In the genomic region with DNA sequence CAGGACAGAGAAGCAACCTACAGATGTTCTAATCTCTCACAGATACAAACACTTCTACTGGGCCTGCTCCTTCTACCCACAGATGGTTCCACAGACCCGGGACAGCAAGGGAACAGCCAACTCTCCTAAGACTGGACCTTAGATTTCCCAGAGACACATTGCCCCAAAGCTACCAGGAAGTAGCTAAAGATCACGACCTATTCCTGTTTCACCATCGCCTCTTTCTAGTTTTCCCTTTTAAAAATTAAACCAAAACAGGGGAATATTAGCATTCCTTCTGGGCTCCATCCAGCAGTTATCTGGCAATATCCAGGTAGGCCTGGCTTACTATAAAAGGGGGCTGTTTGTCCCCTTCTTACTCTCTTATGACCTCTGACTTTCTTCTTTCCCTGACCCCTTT, we compare ENCODE assay signal across 30 mouse cellular contexts. TPM values are rescaled to one million over a fixed set of nuclear protein-coding genes. Genes with fewer than 3 reads are reported as not detected.
"Had no signal": no experiment of that assay in that cellular context is flagged by ENCODE, and none has a peak within 500 bp of the region (broad histone marks: within the 10 kb centered on the region; RNA-seq: fewer than 3 reads in every experiment).

No protein-coding gene starts in this region.

- ATAC-seq: forebrain, embryonic 16.5 days; hindbrain, embryonic 16.5 days; inflammation-experienced regulatory T-cells, adult 6 months; intestine, embryonic 15.5 days; intestine, postnatal 0 days; liver, embryonic 12.5 days had no signal

- H3K27me3 ChIP-seq: heart, embryonic 12.5 days; hindbrain, embryonic 12.5 days; intestine, embryonic 15.5 days; kidney, embryonic 15.5 days; limb, embryonic 12.5 days had no signal

- H3K27ac ChIP-seq: gastrocnemius, adult 2 months; heart, embryonic 10.5 days; hindbrain, embryonic 10.5 days; hindbrain, embryonic 12.5 days; hindbrain, embryonic 14.5 days; intestine, embryonic 15.5 days; kidney, embryonic 15.5 days; layer of hippocampus, adult 2 months; left cerebral cortex, adult 2 months; limb, embryonic 10.5 days; limb, embryonic 12.5 days; liver, embryonic 12.5 days; liver, embryonic 14.5 days had no signal

- H3K4me1 ChIP-seq: heart, embryonic 10.5 days; heart, embryonic 12.5 days; intestine, embryonic 15.5 days; kidney, embryonic 15.5 days; liver, embryonic 12.5 days had no signal

- H3K9ac ChIP-seq: heart, embryonic 12.5 days; hindbrain, embryonic 12.5 days; hindbrain, embryonic 14.5 days; intestine, embryonic 15.5 days; kidney, embryonic 15.5 days; limb, embryonic 12.5 days; liver, embryonic 12.5 days; liver, embryonic 14.5 days had no signal

- H3K4me2 ChIP-seq: heart, embryonic 12.5 days; hindbrain, embryonic 12.5 days; hindbrain, embryonic 14.5 days; intestine, embryonic 15.5 days; kidney, embryonic 15.5 days; limb, embryonic 12.5 days; liver, embryonic 12.5 days had no signal

- DNase-seq: gastrocnemius, adult 2 months; gastrocnemius, postnatal 10 days; gastrocnemius, postnatal 25 days; heart, adult 18-20 months; heart, postnatal 10 days; heart, postnatal 4 days; liver had no signal

- H3K9me3 ChIP-seq: heart, embryonic 10.5 days; heart, embryonic 12.5 days; hindbrain, embryonic 10.5 days; hindbrain, embryonic 12.5 days; intestine, embryonic 15.5 days; kidney, embryonic 15.5 days; limb, embryonic 10.5 days; limb, embryonic 12.5 days; liver, embryonic 12.5 days had no signal

- H3K4me3 ChIP-seq: gastrocnemius, adult 2 months; heart, embryonic 10.5 days; heart, embryonic 12.5 days; hindbrain, embryonic 10.5 days; hindbrain, embryonic 12.5 days; intestine, embryonic 15.5 days; kidney, embryonic 15.5 days; layer of hippocampus, adult 2 months; left cerebral cortex, adult 2 months; limb, embryonic 10.5 days; limb, embryonic 12.5 days; liver, embryonic 12.5 days had no signal

- H3K36me3 ChIP-seq: heart, embryonic 10.5 days; heart, embryonic 12.5 days; hindbrain, embryonic 10.5 days; hindbrain, embryonic 12.5 days; intestine, embryonic 15.5 days; kidney, embryonic 15.5 days; limb, embryonic 10.5 days; limb, embryonic 12.5 days; liver, embryonic 12.5 days had no signal

RNA-seq across cellular contexts. Expression of gene Unc5cl, which starts 43.3 kb away (rescaled TPM):
- total RNA-seq: gastrocnemius, adult 2 months; gastrocnemius, postnatal 10 days; gastrocnemius, postnatal 25 days; gastrocnemius, postnatal 4 days; heart, adult 8-10 months had no signal

RNA-seq across cellular contexts. Expression of gene Tspo2, which starts 46.7 kb away (rescaled TPM):
- total RNA-seq: gastrocnemius, adult 2 months; gastrocnemius, postnatal 25 days; heart, adult 8-10 months; layer of hippocampus, adult 2 months; layer of hippocampus, postnatal 10 days; layer of hippocampus, postnatal 25 days; left cerebral cortex, adult 2 months; left cerebral cortex, postnatal 36 days had no signal
- polyA plus RNA-seq: frontal cortex, adult 2 months; inflammation-experienced regulatory T-cells, adult 6 months; limb, embryonic 10.5 days had no signal
